Mouse (Mus musculus): ENCODE data around the gene Hoxa9. TPM values are rescaled to one million over a fixed set of nuclear protein-coding genes. Genes with fewer than 3 reads are reported as not detected.

Gene Hoxa9
- polyA plus RNA-seq, 2 experiments, result 39.0 to 107 TPM

- peaks cover 40% of the 10 kb centered on the region for H3K4me1 ChIP-seq (ENCODE audit: control insufficient read depth, insufficient read depth, low read length)
- WGBS, result 3% methylated on average over 22 of the region's 35 CpGs
Measured at GRCm38 (mm10) chr6:52175864-52176263, 55.0 kb downstream of the Hoxa9 start.

DNA sequence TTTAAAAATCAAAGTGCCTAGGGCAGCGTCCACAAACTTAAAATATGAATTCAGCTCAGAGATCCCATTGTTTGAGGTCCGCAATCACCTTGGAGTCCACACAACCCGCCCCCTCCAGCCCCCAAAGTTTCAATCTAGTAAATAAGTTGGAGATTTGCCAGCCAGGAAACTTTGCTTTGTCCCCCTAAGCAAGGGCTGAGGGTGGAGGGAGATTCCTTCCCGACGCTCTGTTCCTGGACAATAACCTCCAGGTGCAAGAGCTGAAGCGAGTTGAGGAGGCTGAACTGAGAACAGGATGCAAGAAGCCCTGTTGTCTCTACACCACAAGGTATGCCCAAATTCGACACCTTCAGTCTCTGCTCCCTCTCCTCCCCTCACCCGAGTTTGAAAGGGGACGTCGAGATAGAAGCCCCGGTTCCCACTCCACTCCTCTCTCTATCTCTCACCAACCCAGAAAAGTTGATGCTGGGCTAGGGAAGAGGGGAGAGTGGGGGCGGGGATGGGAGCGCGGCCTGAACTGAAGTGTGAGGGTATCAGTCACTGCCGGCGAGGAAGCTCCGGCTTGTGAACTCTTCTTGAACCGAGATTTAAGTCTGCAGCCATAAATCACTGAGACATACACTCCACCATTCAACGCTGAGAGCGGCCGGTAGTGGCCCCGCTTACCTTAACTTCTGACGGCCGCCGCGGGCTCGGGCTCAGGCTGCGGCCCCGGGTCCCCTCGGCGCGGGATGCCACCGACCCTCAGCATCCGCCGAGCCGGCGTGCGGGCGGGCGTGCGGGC is 55.7 kb downstream of the Hoxa9 start:
- peak overlapping the region; percentile 49 for H3K9ac ChIP-seq (ENCODE audit: low read depth, low read length, severe bottlenecking)
- H3K4me3 ChIP-seq (replicated peaks; ENCODE audit: low read length), result peak overlapping the region; percentile 40
- no peaks in the 10 kb centered on the region for H3K9me3 ChIP-seq (ENCODE audit: control insufficient read depth, low read length)
- DNase-seq (ENCODE audit: low spot score) (no peak), ATAC-seq (ENCODE audit: low FRiP score, low read depth) (no peak)
- H3K4me1 ChIP-seq (ENCODE audit: control insufficient read depth, insufficient read depth, low read length), result peaks cover 38% of the 10 kb centered on the region
- peak overlapping the region; percentile 68 for H3K4me2 ChIP-seq (replicated peaks; ENCODE audit: low read depth, low read length, severe bottlenecking)
- peak overlapping the region; percentile 43 for H3K27ac ChIP-seq (replicated peaks; ENCODE audit: low read depth, low read length)
- 12% methylated on average over 33 of the region's 41 CpGs for WGBS
- peaks cover 65% of the 10 kb centered on the region for H3K27me3 ChIP-seq (ENCODE audit: control insufficient read depth, insufficient read depth, low read length)
- peaks cover 10% of the 10 kb centered on the region for H3K36me3 ChIP-seq (ENCODE audit: control insufficient read depth, insufficient read depth, low read length)
- no peak for TF ChIP-seq POLR2A (IDR thresholded peaks at IDR 0.05; ENCODE audit: borderline replicate concordance, extremely low read depth, insufficient read depth, insufficient read length)

More at GRCm38 (mm10) chr6:52175864-52176263, 55.0 kb downstream of the Hoxa9 start:
- H3K27ac ChIP-seq (replicated peaks; ENCODE audit: low read depth, low read length), result peak overlapping the region; percentile 43
- H3K9ac ChIP-seq (ENCODE audit: low read depth, low read length, severe bottlenecking), result peak overlapping the region; percentile 49
- peaks cover 10% of the 10 kb centered on the region for H3K36me3 ChIP-seq (ENCODE audit: control insufficient read depth, insufficient read depth, low read length)
- peak overlapping the region; percentile 68 for H3K4me2 ChIP-seq (replicated peaks; ENCODE audit: low read depth, low read length, severe bottlenecking)
- H3K9me3 ChIP-seq (ENCODE audit: control insufficient read depth, low read length), result no peaks in the 10 kb centered on the region
- no peak for TF ChIP-seq POLR2A (IDR thresholded peaks at IDR 0.05; ENCODE audit: borderline replicate concordance, extremely low read depth, insufficient read depth, insufficient read length)
- ATAC-seq (ENCODE audit: low FRiP score, low read depth), result no peak
- no peak for DNase-seq (ENCODE audit: low spot score)
- peak overlapping the region; percentile 40 for H3K4me3 ChIP-seq (replicated peaks; ENCODE audit: low read length)
- H3K27me3 ChIP-seq (ENCODE audit: control insufficient read depth, insufficient read depth, low read length), result peaks cover 65% of the 10 kb centered on the region

- Histone ChIP-seq H3K36me3 (ENCODE audit: control insufficient read depth, insufficient read depth, low read length) (peaks cover 17% of the 10 kb centered on the region), H3K4me3 (replicated peaks; ENCODE audit: low read length) (no peak overlapping the region), H3K4me2 (replicated peaks; ENCODE audit: low read depth, low read length, severe bottlenecking) (no peak overlapping the region), H3K27ac (replicated peaks; ENCODE audit: low read depth, low read length) (no peak overlapping the region), H3K27me3 (ENCODE audit: control insufficient read depth, insufficient read depth, low read length) (peaks cover 70% of the 10 kb centered on the region), H3K9ac (ENCODE audit: low read depth, low read length, severe bottlenecking) (no peak overlapping the region), H3K4me1 (ENCODE audit: control insufficient read depth, insufficient read depth, low read length) (peaks cover 37% of the 10 kb centered on the region), H3K9me3 (ENCODE audit: control insufficient read depth, low read length) (no peaks in the 10 kb centered on the region)
- ATAC-seq (ENCODE audit: low FRiP score, low read depth) (no peak), DNase-seq (ENCODE audit: low spot score) (no peak)
- no peak for TF ChIP-seq POLR2A (IDR thresholded peaks at IDR 0.05; ENCODE audit: borderline replicate concordance, extremely low read depth, insufficient read depth, insufficient read length)
- 24% methylated on average over 4 of the region's 4 CpGs for WGBS
Measured at GRCm38 (mm10) chr6:52173648-52174047, 57.2 kb downstream of the Hoxa9 start.

MicroRNAs encoded within 50 kb of the gene (microRNA counts, 519-probe panel; counts per million panel counts)
- 4,989 counts per million, percentile 95 among the panel's probes with 10 or more counts for microRNA mmu-miR-196b

Small RNAs within 50 kb of the gene (microRNA-seq; reads per million reads assigned to microRNA genes)
- 52,235 reads per million, percentile 99 among the genes with 10 or more reads in this experiment for gene Mir196b

Other genes with a start within 250 kb of the Hoxa9 start
- 11.0 and 14.4 TPM in 2 replicates for gene Skap2, start 218.5 kb downstream of the Hoxa9 start, polyA plus RNA-seq (2012; rRNA removed)
- 18.3 and 23.0 TPM in 2 replicates for gene Skap2, start 218.5 kb downstream of the Hoxa9 start, polyA plus RNA-seq (2014; fragmentation: Nextera tagmentation; extraction: Ambion mirVana)
- gene Hoxa1, start 72.8 kb downstream of the Hoxa9 start, polyA plus RNA-seq (2012; rRNA removed), result 1.4 and 1.6 TPM in 2 replicates
- 1.4 and 1.7 TPM in 2 replicates for gene Hoxa1, start 72.8 kb downstream of the Hoxa9 start, polyA plus RNA-seq (2014; fragmentation: Nextera tagmentation; extraction: Ambion mirVana)
- gene Hoxa2, start 66.3 kb downstream of the Hoxa9 start, polyA plus RNA-seq (2012; rRNA removed), result 3.1 and 3.6 TPM in 2 replicates
- 0.80 and 1.0 TPM in 2 replicates for gene Hoxa2, start 66.3 kb downstream of the Hoxa9 start, polyA plus RNA-seq (2014; fragmentation: Nextera tagmentation; extraction: Ambion mirVana)
- 0.27 and 0.44 TPM in 2 replicates for gene 5730596B20Rik, start 53.6 kb downstream of the Hoxa9 start, polyA plus RNA-seq (2012; rRNA removed)
- 0.29 and 0.70 TPM in 2 replicates for gene 5730596B20Rik, start 53.6 kb downstream of the Hoxa9 start, polyA plus RNA-seq (2014; fragmentation: Nextera tagmentation; extraction: Ambion mirVana)
- gene Hoxa4, start 39.3 kb downstream of the Hoxa9 start, polyA plus RNA-seq (2012; rRNA removed), result 2.2 and 2.8 TPM in 2 replicates
- gene Hoxa4, start 39.3 kb downstream of the Hoxa9 start, polyA plus RNA-seq (2014; fragmentation: Nextera tagmentation; extraction: Ambion mirVana), result 0.57 and 1.0 TPM in 2 replicates
- gene Hoxa5, start 26.5 kb downstream of the Hoxa9 start, polyA plus RNA-seq (2012; rRNA removed), result 11.0 and 12.3 TPM in 2 replicates
- gene Hoxa5, start 26.5 kb downstream of the Hoxa9 start, polyA plus RNA-seq (2014; fragmentation: Nextera tagmentation; extraction: Ambion mirVana), result 3.4 and 3.8 TPM in 2 replicates
- gene Hoxa6, start 22.4 kb downstream of the Hoxa9 start, polyA plus RNA-seq (2012; rRNA removed), result 3.9 and 4.3 TPM in 2 replicates
- 0.66 and 0.94 TPM in 2 replicates for gene Hoxa6, start 22.4 kb downstream of the Hoxa9 start, polyA plus RNA-seq (2014; fragmentation: Nextera tagmentation; extraction: Ambion mirVana)
- 12.0 and 15.9 TPM in 2 replicates for gene Hoxa3, start 17.8 kb downstream of the Hoxa9 start, polyA plus RNA-seq (2012; rRNA removed)
- gene Hoxa3, start 17.8 kb downstream of the Hoxa9 start, polyA plus RNA-seq (2014; fragmentation: Nextera tagmentation; extraction: Ambion mirVana), result 2.7 and 3.4 TPM in 2 replicates
- gene Gm28308, start 17.8 kb downstream of the Hoxa9 start, polyA plus RNA-seq (2012; rRNA removed), result 3.2 and 4.6 TPM in 2 replicates
- 1.1 TPM in 1 of 2 replicates, not detected in the other for gene Gm28308, start 17.8 kb downstream of the Hoxa9 start, polyA plus RNA-seq (2014; fragmentation: Nextera tagmentation; extraction: Ambion mirVana)
- 15.8 and 17.0 TPM in 2 replicates for gene Hoxa7, start 9.2 kb downstream of the Hoxa9 start, polyA plus RNA-seq (2012; rRNA removed)
- 8.9 and 10.1 TPM in 2 replicates for gene Hoxa7, start 9.2 kb downstream of the Hoxa9 start, polyA plus RNA-seq (2014; fragmentation: Nextera tagmentation; extraction: Ambion mirVana)
- gene Hoxa10, start 9.8 kb upstream of the Hoxa9 start, polyA plus RNA-seq (2012; rRNA removed), result 111 and 136 TPM in 2 replicates
- gene Hoxa10, start 9.8 kb upstream of the Hoxa9 start, polyA plus RNA-seq (2014; fragmentation: Nextera tagmentation; extraction: Ambion mirVana), result 117 and 149 TPM in 2 replicates
- gene Hoxa11, start 14.7 kb upstream of the Hoxa9 start, polyA plus RNA-seq (2012; rRNA removed), result 32.6 and 41.2 TPM in 2 replicates
- 31.1 and 39.0 TPM in 2 replicates for gene Hoxa11, start 14.7 kb upstream of the Hoxa9 start, polyA plus RNA-seq (2014; fragmentation: Nextera tagmentation; extraction: Ambion mirVana)
- gene Hoxa13, start 29.8 kb upstream of the Hoxa9 start, polyA plus RNA-seq (2012; rRNA removed), result 26.0 and 37.6 TPM in 2 replicates
- gene Hoxa13, start 29.8 kb upstream of the Hoxa9 start, polyA plus RNA-seq (2014; fragmentation: Nextera tagmentation; extraction: Ambion mirVana), result 16.0 and 24.1 TPM in 2 replicates
- gene Evx1, start 82.4 kb upstream of the Hoxa9 start, polyA plus RNA-seq (2012; rRNA removed), result 0.64 and 0.93 TPM in 2 replicates
- gene Evx1, start 82.4 kb upstream of the Hoxa9 start, polyA plus RNA-seq (2014; fragmentation: Nextera tagmentation; extraction: Ambion mirVana), result 0.18 and 0.44 TPM in 2 replicates